Mouse (Mus musculus) kidney, postnatal 25 days (tissue): ENCODE results near the gene Nobox.

Experiments
- DNase-seq, 2 experiments: peaks; one replicate each; pipeline ENCODE4 v3.0.0; 2021; ENCODE audit warnings: mixed read lengths in 2 of 2

The Nobox gene

DNA sequence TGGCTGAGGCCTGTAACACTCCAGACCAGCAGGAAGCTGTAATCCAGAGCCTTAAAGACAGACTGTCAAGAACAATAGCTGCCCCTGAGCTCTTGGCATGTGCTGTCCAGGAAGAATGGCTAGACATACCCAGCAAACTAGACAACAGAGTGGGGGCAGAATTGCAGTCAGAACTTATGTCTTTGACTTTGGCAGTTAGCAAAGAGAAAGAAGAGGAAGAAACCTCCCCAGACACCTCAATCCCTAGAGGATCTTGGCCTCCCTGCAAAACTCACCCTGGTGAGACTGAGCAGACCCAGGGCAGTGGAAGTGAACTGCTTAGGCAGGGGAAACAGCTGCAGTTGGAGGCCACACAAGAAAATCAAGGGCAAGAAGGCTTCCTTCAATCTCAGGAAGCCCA, 36.8 kb downstream of the Nobox start:
- DNase-seq: peak; percentile 16 to 58

- DNase-seq: peak; percentile 66 to 82
Observed at GRCm38 (mm10) chr6:43266356-43266755, 43.0 kb downstream of the Nobox start.

GRCm38 (mm10) chr6:43265363-43266041, 43.9 kb downstream of the Nobox start, which contains the start of gene Arhgef5:
Arhgef5 (plus strand) TSS chr6:43265582.
- DNase-seq: peak; percentile 90 to 95

- DNase-seq: no peak
Observed at GRCm38 (mm10) chr6:43260756-43261155, 48.6 kb downstream of the Nobox start.

DNA sequence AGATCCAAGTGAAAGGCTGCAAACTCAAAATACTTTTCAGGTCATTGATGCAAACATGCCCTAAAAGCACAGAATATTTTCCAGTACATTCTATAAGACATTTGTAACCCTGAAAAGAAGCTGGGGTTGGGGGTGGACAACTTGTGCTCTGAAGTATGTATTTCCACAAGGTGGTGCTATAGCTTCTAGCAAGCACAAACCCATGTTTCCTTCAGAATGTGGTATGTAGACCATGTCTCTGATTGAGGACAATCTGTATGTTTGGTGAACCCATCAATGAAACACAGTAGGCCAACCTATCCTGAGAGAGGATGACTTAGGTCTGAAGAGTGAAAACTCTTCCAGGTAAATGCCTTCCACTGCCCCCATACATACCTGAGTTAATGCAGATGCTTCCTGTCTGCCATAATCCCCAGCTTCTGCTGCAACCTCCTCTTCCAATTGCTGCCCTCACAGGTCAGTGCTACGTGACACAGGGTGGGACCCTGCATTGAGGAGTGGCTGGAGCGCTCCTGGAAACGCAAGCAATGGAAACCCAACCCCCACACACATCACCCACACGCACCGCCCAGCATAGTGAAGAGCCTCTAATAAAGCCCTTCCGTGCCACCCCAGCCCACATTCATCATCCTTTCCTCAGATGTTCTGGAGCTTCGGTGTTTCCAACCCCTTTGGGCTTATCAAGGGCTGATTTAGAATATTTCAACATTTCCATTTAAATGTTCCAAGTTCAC, 55.0 kb downstream of the Nobox start:
- peak in 1 of 2 experiments; percentile 11 for DNase-seq
